Comparison of ENCODE assay signal across 14 mouse cellular contexts in genomic region chr15:25715996-25716395, GRCm38 (mm10).
A peak's percentile ranks its signal among the peaks of the same experiment; 100 is the strongest.
DNase-seq lines count a peak whose midpoint lies in the region; ATAC-seq and TF ChIP-seq lines count a peak whose summit lies in the region.
"Had no signal": no experiment of that assay in that cellular context is flagged by ENCODE, and none has a peak within 500 bp of the region (broad histone marks: within the 10 kb centered on the region; RNA-seq: fewer than 3 reads in every experiment).

No protein-coding gene starts in this region.

- intact Hi-C loops in gastrocnemius, postnatal 36 days (cut with DNase I): loop anchor here (1.0 to 5.0 kb wide), 5 partner anchors 89 to 1124 kb away; no protein-coding TSS in a partner anchor

- H3K36me3 ChIP-seq in heart, embryonic 12.5 days: no peaks in the 10 kb centered on the region
- no peaks in the 10 kb centered on the region; the same call in 1 of the 2 replicates for H3K36me3 ChIP-seq in intestine, embryonic 15.5 days
- no peaks in the 10 kb centered on the region for H3K36me3 ChIP-seq in midbrain, embryonic 13.5 days
- H3K36me3 ChIP-seq: heart, embryonic 15.5 days had no signal

- no peak overlapping the region for H3K9ac ChIP-seq in heart, embryonic 12.5 days
- H3K9ac ChIP-seq in intestine, embryonic 15.5 days: no peak overlapping the region
- H3K9ac ChIP-seq in midbrain, embryonic 13.5 days (replicated peaks): no peak overlapping the region
- H3K9ac ChIP-seq: heart, embryonic 15.5 days; liver, embryonic 14.5 days had no signal

- peaks cover 15% of the 10 kb centered on the region for H3K4me1 ChIP-seq in heart, embryonic 12.5 days (replicated peaks)
- peaks cover 7% of the 10 kb centered on the region for H3K4me1 ChIP-seq in intestine, embryonic 15.5 days (replicated peaks)
- H3K4me1 ChIP-seq in midbrain, embryonic 13.5 days (replicated peaks): peaks cover 32% of the 10 kb centered on the region
- H3K4me1 ChIP-seq: heart, embryonic 15.5 days had no signal

- DNase-seq in heart, adult 11 months: peak; percentile 87
- peak; percentile 45 for DNase-seq in brain, embryonic 14.5 days (ENCODE audit: low read depth)
- no peak for DNase-seq in gastrocnemius, postnatal 36 days
- DNase-seq in thymus, postnatal 14 days: no peak
- DNase-seq in gastrocnemius, postnatal 10 days: no peak
- DNase-seq: embryo, embryonic 11 days; gastrocnemius, postnatal 25 days had no signal

- no peak for TF ChIP-seq CTCF in brain, embryonic 14.5 days (IDR thresholded peaks at IDR 0.05; ENCODE audit: borderline replicate concordance, extremely low read depth, insufficient read depth, insufficient read length)

- H3K27me3 ChIP-seq in heart, embryonic 12.5 days (replicated peaks): 0 out of 2 replicates have a peak, but pooled peaks cover 3% of the 10 kb centered on the region
- H3K27me3 ChIP-seq in intestine, embryonic 15.5 days (replicated peaks): no peaks in the 10 kb centered on the region
- H3K27me3 ChIP-seq in midbrain, embryonic 13.5 days: no peaks in the 10 kb centered on the region
- H3K27me3 ChIP-seq: heart, embryonic 15.5 days had no signal

- no peak overlapping the region for H3K4me3 ChIP-seq in heart, embryonic 12.5 days
- H3K4me3 ChIP-seq in intestine, embryonic 15.5 days (replicated peaks): no peak overlapping the region
- no peak overlapping the region for H3K4me3 ChIP-seq in midbrain, embryonic 13.5 days (replicated peaks)
- H3K4me3 ChIP-seq: heart, embryonic 15.5 days; left cerebral cortex, adult 2 months had no signal

- TF ChIP-seq POLR2A in brain, embryonic 14.5 days (IDR thresholded peaks at IDR 0.05; ENCODE audit: borderline replicate concordance, extremely low read depth, insufficient read depth, insufficient read length, poor library complexity, severe bottlenecking): no peak

- 67% methylated on average over 11 of the region's 11 CpGs for WGBS in heart, embryonic 12.5 days
- WGBS in intestine, embryonic 15.5 days: 69% methylated on average over 11 of the region's 11 CpGs
- WGBS in midbrain, embryonic 13.5 days: 34% methylated on average over 11 of the region's 11 CpGs

- no peak overlapping the region for H3K27ac ChIP-seq in heart, embryonic 12.5 days (ENCODE audit: poor library complexity, severe bottlenecking)
- H3K27ac ChIP-seq in intestine, embryonic 15.5 days: no peak overlapping the region; the same call in 1 of the 2 replicates
- H3K27ac ChIP-seq in midbrain, embryonic 13.5 days: no peak overlapping the region
- H3K27ac ChIP-seq: heart, embryonic 15.5 days; kidney, postnatal 0 days; left cerebral cortex, adult 2 months; liver, embryonic 14.5 days had no signal

- H3K4me2 ChIP-seq in heart, embryonic 12.5 days: no peak overlapping the region
- H3K4me2 ChIP-seq in intestine, embryonic 15.5 days (replicated peaks): no peak overlapping the region
- peak overlapping the region; percentile 29 for H3K4me2 ChIP-seq in midbrain, embryonic 13.5 days (replicated peaks)
- H3K4me2 ChIP-seq: heart, embryonic 15.5 days had no signal

- no peaks in the 10 kb centered on the region for H3K9me3 ChIP-seq in heart, embryonic 12.5 days (replicated peaks)
- no peaks in the 10 kb centered on the region for H3K9me3 ChIP-seq in intestine, embryonic 15.5 days
- H3K9me3 ChIP-seq in midbrain, embryonic 13.5 days: no peaks in the 10 kb centered on the region
- H3K9me3 ChIP-seq: heart, embryonic 15.5 days had no signal

- ATAC-seq in heart, embryonic 12.5 days (ENCODE audit: insufficient number of reproducible peaks, low FRiP score): no peak
- peak; percentile 37; the same call in 1 of the 2 replicates for ATAC-seq in intestine, embryonic 15.5 days
- no peak for ATAC-seq in midbrain, embryonic 13.5 days

Comparison
In these comparisons a context has a peak if more than half of its experiments do, and no peak if none do; other contexts are left out.
1. DNase-seq: peak in heart, adult 11 months (single experiment) and brain, embryonic 14.5 days (single experiment); none in gastrocnemius, postnatal 36 days (0 of 2), thymus, postnatal 14 days (single experiment) and gastrocnemius, postnatal 10 days (single experiment).